Mouse (Mus musculus): ENCODE measurements around the gene Usp17lb. TPM values are rescaled to one million over a fixed set of nuclear protein-coding genes. Genes with fewer than 3 reads are reported as not detected.
"Not testable (repeated sequence)": the region's sequence is repeated elsewhere in the genome, so short reads cannot be mapped to it uniquely, and the experiment has no call there.

Gene Usp17lb
- not detected in 2 replicates for polyA plus RNA-seq (2014; fragmentation: Nextera tagmentation; extraction: Ambion mirVana)

- no peaks in the 10 kb centered on the region for H3K36me3 ChIP-seq (ENCODE audit: control insufficient read depth, insufficient read depth, low read length)
- DNase-seq (ENCODE audit: low spot score) (no peak), ATAC-seq (ENCODE audit: low read depth) (no peak)
- no peaks in the 10 kb centered on the region for H3K4me1 ChIP-seq (ENCODE audit: control insufficient read depth, insufficient read depth, low read length)
- H3K4me2 ChIP-seq (ENCODE audit: low read depth, low read length) = no peak within 1 kb of the TSS
- H3K4me3 ChIP-seq (ENCODE audit: low read depth, low read length) = no peak within 1 kb of the TSS
- no peak within 1 kb of the TSS for H3K9ac ChIP-seq (ENCODE audit: low read depth, low read length)
- 58% methylated on average over 1 of the region's 1 CpGs for WGBS
- no peaks in the 10 kb centered on the region for H3K27me3 ChIP-seq (replicated peaks; ENCODE audit: control insufficient read depth, insufficient read depth, low read length)
- no peaks in the 10 kb centered on the region for H3K9me3 ChIP-seq (ENCODE audit: control insufficient read depth, low read length)
- H3K27ac ChIP-seq (replicated peaks; ENCODE audit: low read depth, low read length) = no peak within 1 kb of the TSS
These were observed at the start of gene Usp17lb for GRCm38 (mm10) chr7:104842503-104842902. TSS of gene Usp17lb (minus strand) at chr7:104842603.

- no peak within 1 kb of the TSS for H3K4me3 ChIP-seq (ENCODE audit: low read depth, low read length)
- H3K36me3 ChIP-seq (ENCODE audit: control insufficient read depth, insufficient read depth, low read length) = no peaks in the 10 kb centered on the region
- H3K4me1 ChIP-seq (ENCODE audit: control insufficient read depth, insufficient read depth, low read length) = no peaks in the 10 kb centered on the region
- ATAC-seq (ENCODE audit: low read depth) (no peak), DNase-seq (ENCODE audit: low spot score) (no peak)
- H3K9me3 ChIP-seq (ENCODE audit: control insufficient read depth, low read length) = no peaks in the 10 kb centered on the region
- no peak within 1 kb of the TSS for H3K9ac ChIP-seq (ENCODE audit: low read depth, low read length)
- H3K27me3 ChIP-seq (replicated peaks; ENCODE audit: control insufficient read depth, insufficient read depth, low read length) = no peaks in the 10 kb centered on the region
- H3K27ac ChIP-seq (replicated peaks; ENCODE audit: low read depth, low read length) = no peak within 1 kb of the TSS
- 32% methylated on average over 1 of the region's 1 CpGs for WGBS
- H3K4me2 ChIP-seq (ENCODE audit: low read depth, low read length) = no peak within 1 kb of the TSS
These were observed 35.3 kb upstream of the Usp17lb start, which contains the start of gene Olfr665 for GRCm38 (mm10) chr7:104877731-104878130. TSS of gene Olfr665 (plus strand) at chr7:104878031.

GRCm38 (mm10) chr7:104861381-104861780 lies 19.0 kb upstream of the Usp17lb start:
- Histone ChIP-seq H3K9ac (ENCODE audit: low read depth, low read length) (no peak overlapping the region), H3K27me3 (replicated peaks; ENCODE audit: control insufficient read depth, insufficient read depth, low read length) (no peaks in the 10 kb centered on the region), H3K4me1 (ENCODE audit: control insufficient read depth, insufficient read depth, low read length) (no peaks in the 10 kb centered on the region), H3K27ac (replicated peaks; ENCODE audit: low read depth, low read length) (no peak overlapping the region), H3K4me3 (ENCODE audit: low read depth, low read length) (no peak overlapping the region), H3K4me2 (ENCODE audit: low read depth, low read length) (no peak overlapping the region), H3K9me3 (ENCODE audit: control insufficient read depth, low read length) (no peaks in the 10 kb centered on the region), H3K36me3 (ENCODE audit: control insufficient read depth, insufficient read depth, low read length) (no peaks in the 10 kb centered on the region)
- ATAC-seq (ENCODE audit: low read depth) (no peak), DNase-seq (ENCODE audit: low spot score) (no peak)
- WGBS = 80% methylated on average over 3 of the region's 3 CpGs

GRCm38 (mm10) chr7:104857683-104858082 lies 15.3 kb upstream of the Usp17lb start:
- H3K4me2 ChIP-seq (ENCODE audit: low read depth, low read length) = no peak overlapping the region
- no peaks in the 10 kb centered on the region for H3K27me3 ChIP-seq (replicated peaks; ENCODE audit: control insufficient read depth, insufficient read depth, low read length)
- H3K9ac ChIP-seq (ENCODE audit: low read depth, low read length) = no peak overlapping the region
- H3K4me1 ChIP-seq (ENCODE audit: control insufficient read depth, insufficient read depth, low read length) = no peaks in the 10 kb centered on the region
- no peak overlapping the region for H3K4me3 ChIP-seq (ENCODE audit: low read depth, low read length)
- DNase-seq (ENCODE audit: low spot score) (no peak), ATAC-seq (ENCODE audit: low read depth) (no peak)
- H3K27ac ChIP-seq (replicated peaks; ENCODE audit: low read depth, low read length) = no peak overlapping the region
- no peaks in the 10 kb centered on the region for H3K36me3 ChIP-seq (ENCODE audit: control insufficient read depth, insufficient read depth, low read length)
- WGBS = 73% methylated on average over 1 of the region's 1 CpGs
- H3K9me3 ChIP-seq (ENCODE audit: control insufficient read depth, low read length) = no peaks in the 10 kb centered on the region

- H3K27ac ChIP-seq (replicated peaks; ENCODE audit: low read depth, low read length); H3K4me1 ChIP-seq (ENCODE audit: control insufficient read depth, insufficient read depth, low read length); ATAC-seq (ENCODE audit: low read depth); H3K4me2 ChIP-seq (ENCODE audit: low read depth, low read length); H3K9ac ChIP-seq (ENCODE audit: low read depth, low read length); H3K36me3 ChIP-seq (ENCODE audit: control insufficient read depth, insufficient read depth, low read length); DNase-seq (ENCODE audit: low spot score); H3K4me3 ChIP-seq (ENCODE audit: low read depth, low read length); H3K9me3 ChIP-seq (ENCODE audit: control insufficient read depth, low read length); H3K27me3 ChIP-seq (replicated peaks; ENCODE audit: control insufficient read depth, insufficient read depth, low read length): not testable (repeated sequence)
- 73% methylated on average over 2 of the region's 2 CpGs for WGBS
These were observed 14.3 kb upstream of the Usp17lb start, which contains the start of gene Usp17la for GRCm38 (mm10) chr7:104856709-104857108. TSS of gene Usp17la (plus strand) at chr7:104857009.

GRCm38 (mm10) chr7:104855248-104855750 lies 12.9 kb upstream of the Usp17lb start:
- ATAC-seq (ENCODE audit: low read depth) = no peak
- no peaks in the 10 kb centered on the region for H3K27me3 ChIP-seq (replicated peaks; ENCODE audit: control insufficient read depth, insufficient read depth, low read length)
- DNase-seq (ENCODE audit: low spot score) = no peak
- no peaks in the 10 kb centered on the region for H3K9me3 ChIP-seq (ENCODE audit: control insufficient read depth, low read length)
- no peak overlapping the region for H3K27ac ChIP-seq (replicated peaks; ENCODE audit: low read depth, low read length)
- no peak overlapping the region for H3K4me2 ChIP-seq (ENCODE audit: low read depth, low read length)
- H3K4me3 ChIP-seq (ENCODE audit: low read depth, low read length) = no peak overlapping the region
- 66% methylated on average over 3 of the region's 3 CpGs for WGBS
- no peaks in the 10 kb centered on the region for H3K4me1 ChIP-seq (ENCODE audit: control insufficient read depth, insufficient read depth, low read length)
- no peak overlapping the region for H3K9ac ChIP-seq (ENCODE audit: low read depth, low read length)
- H3K36me3 ChIP-seq (ENCODE audit: control insufficient read depth, insufficient read depth, low read length) = no peaks in the 10 kb centered on the region

- ATAC-seq (ENCODE audit: low read depth); H3K9ac ChIP-seq (ENCODE audit: low read depth, low read length); H3K4me1 ChIP-seq (ENCODE audit: control insufficient read depth, insufficient read depth, low read length); H3K4me3 ChIP-seq (ENCODE audit: low read depth, low read length); DNase-seq (ENCODE audit: low spot score); H3K9me3 ChIP-seq (ENCODE audit: control insufficient read depth, low read length); H3K27me3 ChIP-seq (replicated peaks; ENCODE audit: control insufficient read depth, insufficient read depth, low read length); H3K27ac ChIP-seq (replicated peaks; ENCODE audit: low read depth, low read length); H3K4me2 ChIP-seq (ENCODE audit: low read depth, low read length); H3K36me3 ChIP-seq (ENCODE audit: control insufficient read depth, insufficient read depth, low read length): not testable (repeated sequence)
- WGBS = 36% methylated on average over 2 of the region's 2 CpGs
These were observed 9.1 kb upstream of the Usp17lb start for GRCm38 (mm10) chr7:104851546-104851945.

- DNase-seq (ENCODE audit: low spot score) = no peak
- 44% methylated on average over 1 of the region's 1 CpGs for WGBS
- H3K9ac ChIP-seq (ENCODE audit: low read depth, low read length) = no peak overlapping the region
- no peaks in the 10 kb centered on the region for H3K9me3 ChIP-seq (ENCODE audit: control insufficient read depth, low read length)
- H3K4me1 ChIP-seq (ENCODE audit: control insufficient read depth, insufficient read depth, low read length) = no peaks in the 10 kb centered on the region
- H3K27ac ChIP-seq (replicated peaks; ENCODE audit: low read depth, low read length) = no peak overlapping the region
- H3K27me3 ChIP-seq (replicated peaks; ENCODE audit: control insufficient read depth, insufficient read depth, low read length) = no peaks in the 10 kb centered on the region
- H3K4me2 ChIP-seq (ENCODE audit: low read depth, low read length) = no peak overlapping the region
- no peaks in the 10 kb centered on the region for H3K36me3 ChIP-seq (ENCODE audit: control insufficient read depth, insufficient read depth, low read length)
- ATAC-seq (ENCODE audit: low read depth) = no peak
- no peak overlapping the region for H3K4me3 ChIP-seq (ENCODE audit: low read depth, low read length)
These were observed 1.4 kb upstream of the Usp17lb start for GRCm38 (mm10) chr7:104843731-104844287.

- DNase-seq (ENCODE audit: low spot score); H3K27ac ChIP-seq (replicated peaks; ENCODE audit: low read depth, low read length); H3K27me3 ChIP-seq (replicated peaks; ENCODE audit: control insufficient read depth, insufficient read depth, low read length); ATAC-seq (ENCODE audit: low read depth); H3K36me3 ChIP-seq (ENCODE audit: control insufficient read depth, insufficient read depth, low read length); H3K9ac ChIP-seq (ENCODE audit: low read depth, low read length); H3K4me2 ChIP-seq (ENCODE audit: low read depth, low read length); H3K4me3 ChIP-seq (ENCODE audit: low read depth, low read length); H3K9me3 ChIP-seq (ENCODE audit: control insufficient read depth, low read length); H3K4me1 ChIP-seq (ENCODE audit: control insufficient read depth, insufficient read depth, low read length): not testable (repeated sequence)
- WGBS = 82% methylated on average over 8 of the region's 8 CpGs
These were observed 32.1 kb downstream of the Usp17lb start for GRCm38 (mm10) chr7:104810335-104810734.
